Mouse (Mus musculus) lung, embryonic 15.5 days (tissue): ENCODE data around the gene Cmbl. TPM values are rescaled to one million over a fixed set of nuclear protein-coding genes. Genes with fewer than 3 reads are reported as not detected.

Experiments used
- ATAC-seq: fragments of 200-750 bp; cut with Nextera tagmentation; 2 replicates; pipeline ENCODE4 v1.8.0; 2017; ENCODE audit warnings: moderate number of reproducible peaks, borderline replicate concordance; ENCODE audit not compliant: low FRiP score, low TSS enrichment; ENCODE audit errors: extremely low read depth
- H3K27ac ChIP-seq: fragments of 300-500 bp; sonication (generic); 2 replicates; pipeline ENCODE4 v1.5.1; 2015; ENCODE audit warnings: moderate library complexity, mild to moderate bottlenecking, inconsistent platforms
- H3K27me3 ChIP-seq: fragments of 300-500 bp; sonication (generic); 2 replicates; pipeline ENCODE4 v1.6.1; 2015; ENCODE audit warnings: inconsistent platforms
- H3K36me3 ChIP-seq: fragments of 300-500 bp; sonication (generic); 2 replicates; pipeline ENCODE4 v1.6.1; 2015; ENCODE audit warnings: inconsistent platforms
- H3K4me1 ChIP-seq: fragments of 300-500 bp; sonication (generic); 2 replicates; pipeline ENCODE4 v1.6.1; 2015; ENCODE audit warnings: inconsistent platforms
- H3K4me2 ChIP-seq: fragments of 300-500 bp; sonication (generic); 2 replicates; pipeline ENCODE4 v1.6.1; 2015; ENCODE audit warnings: inconsistent platforms, mild to moderate bottlenecking, moderate library complexity
- H3K4me3 ChIP-seq: fragments of 300-500 bp; sonication (generic); 2 replicates; pipeline ENCODE4 v1.5.1; 2015; ENCODE audit warnings: mild to moderate bottlenecking, inconsistent platforms
- H3K9ac ChIP-seq: fragments of 300-500 bp; sonication (generic); 2 replicates; pipeline ENCODE4 v1.6.1; 2015; ENCODE audit warnings: inconsistent platforms
- H3K9me3 ChIP-seq: fragments of 300-500 bp; sonication (generic); 2 replicates; pipeline ENCODE4 v1.6.1; 2016; ENCODE audit warnings: inconsistent platforms
- WGBS: fragments of 180-500 bp; shearing (Covaris S2); methylation state at CpG from one replicate; pipeline ENCODE4 v1.1.7; 2015; 5-methylcytosine and 5-hydroxymethylcytosine counted together
- polyA plus RNA-seq: library from polyadenylated mRNA; unstranded; fragments of >200 nt; fragmentation: Nextera tagmentation; extraction: Ambion mirVana; gene quantifications from 2 replicates; pipeline ENCODE4 v1.2.1, GENCODE M21; 2015

Cmbl gene
- polyA plus RNA-seq, 1 experiment from 2014 or later = 6.8 TPM

- Histone ChIP-seq H3K4me1 (peaks cover 25% of the 10 kb centered on the region), H3K27ac (no peak overlapping the region), H3K27me3 (no peaks in the 10 kb centered on the region), H3K4me2 (no peak overlapping the region), H3K36me3 (no peaks in the 10 kb centered on the region), H3K4me3 (no peak overlapping the region), H3K9ac (no peak overlapping the region), H3K9me3 (no peaks in the 10 kb centered on the region)
- WGBS = 15% methylated on average over 3 of the region's 3 CpGs
- no peak for ATAC-seq
Measured at GRCm38 (mm10) chr15:31543246-31543645, 21.9 kb upstream of the Cmbl start.

- H3K36me3 ChIP-seq = no peaks in the 10 kb centered on the region
- peaks cover 19% of the 10 kb centered on the region for H3K4me1 ChIP-seq
- no peak overlapping the region for H3K4me3 ChIP-seq
- ATAC-seq = no peak
- 57% methylated on average over 1 of the region's 1 CpGs for WGBS
- no peak overlapping the region for H3K4me2 ChIP-seq
- no peak overlapping the region for H3K9ac ChIP-seq
- no peaks in the 10 kb centered on the region for H3K27me3 ChIP-seq
- no peak overlapping the region for H3K27ac ChIP-seq
- no peaks in the 10 kb centered on the region for H3K9me3 ChIP-seq
Measured at GRCm38 (mm10) chr15:31545058-31545457, 20.1 kb upstream of the Cmbl start.

GRCm38 (mm10) chr15:31546291-31546690 is 18.9 kb upstream of the Cmbl start:
- H3K9ac ChIP-seq = no peak overlapping the region
- ATAC-seq = no peak
- peaks cover 10% of the 10 kb centered on the region for H3K4me1 ChIP-seq
- no peaks in the 10 kb centered on the region for H3K9me3 ChIP-seq
- H3K27me3 ChIP-seq = no peaks in the 10 kb centered on the region
- no peak overlapping the region for H3K4me2 ChIP-seq
- no peak overlapping the region for H3K27ac ChIP-seq
- H3K36me3 ChIP-seq = no peaks in the 10 kb centered on the region
- 82% methylated on average over 6 of the region's 6 CpGs for WGBS
- no peak overlapping the region for H3K4me3 ChIP-seq

- Histone ChIP-seq H3K4me3 (no peak overlapping the region), H3K9ac (no peak overlapping the region), H3K36me3 (no peaks in the 10 kb centered on the region), H3K4me2 (no peak overlapping the region), H3K27ac (no peak overlapping the region), H3K9me3 (no peaks in the 10 kb centered on the region), H3K27me3 (no peaks in the 10 kb centered on the region), H3K4me1 (peaks cover 3% of the 10 kb centered on the region)
- ATAC-seq = no peak
- 63% methylated on average over 5 of the region's 5 CpGs for WGBS
Measured at GRCm38 (mm10) chr15:31547421-31547820, 17.8 kb upstream of the Cmbl start.

GRCm38 (mm10) chr15:31550381-31550780 is 14.8 kb upstream of the Cmbl start:
- no peaks in the 10 kb centered on the region for H3K36me3 ChIP-seq
- no peaks in the 10 kb centered on the region for H3K9me3 ChIP-seq
- no peaks in the 10 kb centered on the region for H3K27me3 ChIP-seq
- H3K4me1 ChIP-seq = no peaks in the 10 kb centered on the region
- H3K4me3 ChIP-seq = no peak overlapping the region
- no peak overlapping the region for H3K27ac ChIP-seq
- 71% methylated on average over 4 of the region's 4 CpGs for WGBS
- no peak for ATAC-seq
- H3K9ac ChIP-seq = no peak overlapping the region
- H3K4me2 ChIP-seq = no peak overlapping the region

GRCm38 (mm10) chr15:31554855-31555254 is 10.3 kb upstream of the Cmbl start:
- 94% methylated on average over 2 of the region's 2 CpGs for WGBS
- Histone ChIP-seq H3K27me3 (no peaks in the 10 kb centered on the region), H3K9ac (no peak overlapping the region), H3K4me3 (no peak overlapping the region), H3K9me3 (no peaks in the 10 kb centered on the region), H3K36me3 (no peaks in the 10 kb centered on the region), H3K4me1 (no peaks in the 10 kb centered on the region), H3K4me2 (no peak overlapping the region), H3K27ac (no peak overlapping the region)
- ATAC-seq = no peak

- Histone ChIP-seq H3K27ac (no peak overlapping the region), H3K9me3 (no peaks in the 10 kb centered on the region), H3K27me3 (no peaks in the 10 kb centered on the region), H3K4me2 (no peak overlapping the region), H3K4me3 (no peak overlapping the region), H3K36me3 (no peaks in the 10 kb centered on the region), H3K4me1 (peaks cover 13% of the 10 kb centered on the region; the same call in 1 of the 2 replicates), H3K9ac (no peak overlapping the region)
- no peak for ATAC-seq
- 81% methylated on average over 6 of the region's 6 CpGs for WGBS
Measured at GRCm38 (mm10) chr15:31561390-31561789, 3.8 kb upstream of the Cmbl start.

GRCm38 (mm10) chr15:31561976-31562375 is 3.2 kb upstream of the Cmbl start:
- H3K4me3 ChIP-seq = no peak overlapping the region
- no peak for ATAC-seq
- no peaks in the 10 kb centered on the region for H3K9me3 ChIP-seq
- H3K36me3 ChIP-seq = no peaks in the 10 kb centered on the region
- H3K4me1 ChIP-seq = peaks cover 13% of the 10 kb centered on the region; the same call in 1 of the 2 replicates
- no peak overlapping the region for H3K4me2 ChIP-seq
- no peak overlapping the region for H3K9ac ChIP-seq
- WGBS = 92% methylated on average over 4 of the region's 4 CpGs
- H3K27ac ChIP-seq = no peak overlapping the region
- H3K27me3 ChIP-seq = no peaks in the 10 kb centered on the region

- no peak overlapping the region for H3K27ac ChIP-seq
- WGBS = 55% methylated on average over 8 of the region's 8 CpGs
- H3K9me3 ChIP-seq = no peaks in the 10 kb centered on the region
- H3K4me2 ChIP-seq = no peak overlapping the region
- no peaks in the 10 kb centered on the region for H3K36me3 ChIP-seq
- no peak overlapping the region for H3K9ac ChIP-seq
- no peak for ATAC-seq
- peaks cover 13% of the 10 kb centered on the region; the same call in 1 of the 2 replicates for H3K4me1 ChIP-seq
- H3K27me3 ChIP-seq = no peaks in the 10 kb centered on the region
- H3K4me3 ChIP-seq = no peak overlapping the region
Measured at GRCm38 (mm10) chr15:31562847-31563246, 2.3 kb upstream of the Cmbl start.

- peaks cover 21% of the 10 kb centered on the region for H3K4me1 ChIP-seq
- peak overlapping the region; percentile 75 for H3K27ac ChIP-seq
- peak overlapping the region; percentile 42 for H3K4me2 ChIP-seq
- H3K9me3 ChIP-seq = no peaks in the 10 kb centered on the region
- no peak for ATAC-seq
- H3K9ac ChIP-seq = no peak overlapping the region
- H3K36me3 ChIP-seq = no peaks in the 10 kb centered on the region
- 31% methylated on average over 19 of the region's 19 CpGs for WGBS
- 0 out of 2 replicates have a peak overlapping the region, but pooled peaks have one; percentile 10 for H3K4me3 ChIP-seq
- H3K27me3 ChIP-seq = no peaks in the 10 kb centered on the region
Measured at GRCm38 (mm10) chr15:31563577-31564546, 1.3 kb upstream of the Cmbl start.

- no peak overlapping the region for H3K9ac ChIP-seq
Measured at GRCm38 (mm10) chr15:31565786-31566185, 597 bp downstream of the Cmbl start.

GRCm38 (mm10) chr15:31567431-31567830 is 2.2 kb downstream of the Cmbl start:
- peaks cover 33% of the 10 kb centered on the region for H3K4me1 ChIP-seq
- H3K4me3 ChIP-seq = no peak overlapping the region
- H3K27me3 ChIP-seq = no peaks in the 10 kb centered on the region
- no peak overlapping the region for H3K27ac ChIP-seq
- no peaks in the 10 kb centered on the region for H3K9me3 ChIP-seq
- no peaks in the 10 kb centered on the region for H3K36me3 ChIP-seq
- H3K4me2 ChIP-seq = no peak overlapping the region
- H3K9ac ChIP-seq = no peak overlapping the region
- no peak for ATAC-seq
- 77% methylated on average over 7 of the region's 7 CpGs for WGBS

More at GRCm38 (mm10) chr15:31565786-31566185, 597 bp downstream of the Cmbl start:
- Histone ChIP-seq H3K36me3 (no peaks in the 10 kb centered on the region), H3K4me1 (peaks cover 33% of the 10 kb centered on the region), H3K4me2 (no peak overlapping the region), H3K4me3 (no peak overlapping the region), H3K27ac (no peak overlapping the region), H3K9me3 (no peaks in the 10 kb centered on the region), H3K27me3 (no peaks in the 10 kb centered on the region)
- no peak for ATAC-seq
- WGBS = 61% methylated on average over 1 of the region's 1 CpGs
